Mouse (Mus musculus) CD4-positive helper T cell, adult 2 months (primary cell): Measurements from ENCODE around the gene Trpc5.

Source experiments
- DNase-seq: peaks from one replicate; pipeline ENCODE4 v3.0.0-alpha.2; 2012; ENCODE audit warnings: low read depth, missing footprints, low spot score

Trpc5 gene

DNA sequence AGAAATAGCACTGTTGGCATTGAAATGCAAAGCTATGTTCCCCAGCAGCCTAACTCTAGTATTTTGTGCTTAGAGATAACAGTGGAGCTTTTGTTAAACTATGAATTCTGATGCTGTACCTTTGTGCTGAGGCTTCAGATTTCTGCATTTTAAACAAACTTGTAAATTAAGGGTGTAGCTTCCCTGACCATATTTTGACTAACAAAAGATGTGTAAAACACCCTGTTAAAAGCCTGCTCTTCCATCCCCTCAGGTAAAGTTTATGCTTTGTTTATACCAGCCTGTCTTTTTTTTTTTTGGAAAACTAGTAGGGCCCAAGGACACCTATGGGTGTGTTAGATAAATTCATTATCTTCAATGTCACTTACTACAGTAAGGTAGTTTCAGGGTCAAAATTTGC is 350.0 kb downstream of the Trpc5 start:
- DNase-seq: no peak

DNA sequence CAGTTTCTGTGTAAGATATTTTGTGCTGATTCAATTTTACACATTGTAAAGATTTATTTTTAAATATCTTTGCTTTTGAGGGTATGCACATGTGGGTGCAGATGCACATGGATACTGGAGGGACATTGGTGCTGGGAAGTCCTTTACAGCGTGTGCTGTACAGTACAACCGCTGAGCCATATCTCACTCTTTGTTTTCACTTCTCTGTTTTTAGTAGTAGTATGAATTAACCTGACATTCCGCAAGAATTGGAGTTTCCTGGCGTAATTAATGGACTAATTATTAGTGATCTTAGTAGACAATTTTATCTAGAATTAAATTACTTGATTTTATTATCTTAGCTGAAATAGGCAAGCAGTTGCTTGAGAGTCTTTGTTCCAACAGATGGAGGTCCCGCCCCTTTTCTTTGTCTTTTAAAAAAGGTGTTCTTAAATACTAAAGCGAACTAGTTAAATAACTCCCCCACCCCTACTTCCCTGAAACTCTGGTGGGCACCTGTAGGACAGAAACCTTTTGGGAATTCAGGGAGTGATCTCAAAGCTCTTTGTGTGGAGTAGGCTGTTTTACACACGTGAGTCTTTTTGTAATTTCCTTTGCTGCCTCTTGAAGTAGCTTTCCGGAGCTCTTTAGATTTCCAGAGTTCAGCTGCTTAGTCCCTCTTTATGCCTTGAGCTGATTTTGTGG is 352.5 kb downstream of the Trpc5 start:
- DNase-seq: no peak
